Mouse (Mus musculus) stomach, embryonic 14.5 days (tissue): Measurements from ENCODE around the gene Ctnnd2. TPM values are rescaled to one million over a fixed set of nuclear protein-coding genes. Genes with fewer than 3 reads are reported as not detected.

ENCODE experiments used
- ATAC-seq: fragments of 200-750 bp; cut with Nextera tagmentation; 2 replicates; pipeline ENCODE4 v1.8.0; 2017; ENCODE audit warnings: low read depth, moderate TSS enrichment; ENCODE audit not compliant: insufficient number of reproducible peaks, insufficient read depth, low FRiP score
- H3K27ac ChIP-seq: fragments of 300-500 bp; sonication (generic); 2 replicates; pipeline ENCODE4 v1.5.1; 2014; ENCODE audit warnings: mild to moderate bottlenecking, low read length, moderate library complexity, mixed read lengths
- H3K27me3 ChIP-seq: fragments of 300-500 bp; sonication (generic); 2 replicates; pipeline ENCODE4 v1.6.1; 2014; ENCODE audit warnings: low read length, control low read depth, mixed read lengths; ENCODE audit not compliant: control insufficient read depth, insufficient read depth
- H3K36me3 ChIP-seq: fragments of 300-500 bp; sonication (generic); 2 replicates; pipeline ENCODE4 v1.6.1; 2014; ENCODE audit warnings: mild to moderate bottlenecking, control low read depth, low read length, moderate library complexity, mixed read lengths; ENCODE audit not compliant: control insufficient read depth, insufficient read depth
- H3K4me1 ChIP-seq: fragments of 300-500 bp; sonication (generic); 2 replicates; pipeline ENCODE4 v1.6.1; 2014; ENCODE audit warnings: low read length, control low read depth, mixed read lengths; ENCODE audit not compliant: control insufficient read depth, insufficient read depth
- H3K4me2 ChIP-seq: fragments of 300-500 bp; sonication (generic); replicated peaks from 2 replicates; pipeline ENCODE4 v1.6.1; 2014; ENCODE audit warnings: low read depth, low read length, control low read depth
- H3K4me3 ChIP-seq: fragments of 300-500 bp; sonication (generic); 2 replicates; pipeline ENCODE4 v1.5.1; 2014; ENCODE audit warnings: low read depth, low read length, control low read depth
- H3K9ac ChIP-seq: fragments of 300-500 bp; sonication (generic); replicated peaks from 2 replicates; pipeline ENCODE4 v1.6.1; 2014; ENCODE audit warnings: low read depth, mild to moderate bottlenecking, control low read depth, low read length, moderate library complexity, mixed read lengths
- H3K9me3 ChIP-seq: fragments of 300-500 bp; sonication (generic); 2 replicates; pipeline ENCODE4 v1.6.1; 2016; ENCODE audit warnings: low read depth, low read length, control low read depth; ENCODE audit not compliant: control insufficient read depth
- WGBS: fragments of 180-500 bp; shearing (Covaris S2); extraction: QIAGEN DNeasy Blood & Tissue Kit; methylation state at CpG from one replicate; pipeline ENCODE4 v1.1.7; 2014; 5-methylcytosine and 5-hydroxymethylcytosine counted together
- polyA plus RNA-seq: library from polyadenylated mRNA; unstranded; fragments of >200 nt; fragmentation: Nextera tagmentation; extraction: Ambion mirVana; gene quantifications from 2 replicates; pipeline ENCODE4 v1.2.1, GENCODE M21; 2014

Ctnnd2 gene
- polyA plus RNA-seq, 1 experiment from 2014 or later, result 6.7 TPM

DNA sequence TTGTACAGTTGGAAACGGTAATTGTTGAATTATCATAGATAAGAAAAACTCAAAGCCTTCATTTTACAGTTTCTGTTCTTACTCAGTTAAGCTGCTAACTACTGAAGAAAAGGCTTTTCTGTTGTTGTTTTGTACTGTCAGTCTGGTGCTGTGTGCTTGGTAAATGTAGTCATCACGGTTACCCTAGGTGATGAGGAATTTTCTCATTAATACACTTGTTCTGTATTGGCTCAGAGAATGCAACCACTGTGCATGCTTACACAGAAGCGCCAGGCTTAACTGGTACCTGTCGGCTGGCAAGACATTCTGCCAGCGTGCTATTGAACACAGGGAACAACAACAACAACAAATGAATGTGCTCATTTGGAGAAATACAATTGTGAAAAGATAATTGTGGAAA, 103.3 kb downstream of the Ctnnd2 start:
- Histone ChIP-seq H3K27me3 (no peaks in the 10 kb centered on the region), H3K27ac (no peak overlapping the region), H3K9ac (no peak overlapping the region), H3K4me3 (no peak overlapping the region), H3K9me3 (no peaks in the 10 kb centered on the region), H3K4me1 (no peaks in the 10 kb centered on the region), H3K36me3 (no peaks in the 10 kb centered on the region), H3K4me2 (no peak overlapping the region)
- WGBS, result 85% methylated on average over 5 of the region's 5 CpGs
- no peak for ATAC-seq

DNA sequence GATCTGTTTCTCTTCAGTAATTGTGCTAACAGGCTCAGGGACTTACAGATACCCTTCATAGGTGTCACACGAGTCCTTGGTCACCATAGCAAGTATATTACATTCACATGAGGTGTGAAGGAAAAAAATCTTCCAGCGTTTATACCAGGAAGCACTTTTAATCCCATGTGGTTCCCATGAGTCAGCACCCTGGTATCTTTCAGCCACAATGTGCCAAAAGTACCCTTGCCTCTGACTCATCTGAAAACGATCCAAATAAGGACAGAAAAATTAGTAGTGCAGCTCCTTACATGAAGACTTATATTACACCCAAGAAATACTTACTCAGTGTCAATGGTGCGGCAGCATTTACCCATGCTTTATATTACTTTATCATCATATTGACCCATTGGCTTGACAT, 104.3 kb downstream of the Ctnnd2 start:
- WGBS, result 83% methylated on average over 4 of the region's 4 CpGs
- Histone ChIP-seq H3K9ac (no peak overlapping the region), H3K36me3 (no peaks in the 10 kb centered on the region), H3K4me1 (no peaks in the 10 kb centered on the region), H3K4me3 (no peak overlapping the region), H3K9me3 (no peaks in the 10 kb centered on the region), H3K4me2 (no peak overlapping the region), H3K27ac (no peak overlapping the region), H3K27me3 (no peaks in the 10 kb centered on the region)
- no peak for ATAC-seq

DNA sequence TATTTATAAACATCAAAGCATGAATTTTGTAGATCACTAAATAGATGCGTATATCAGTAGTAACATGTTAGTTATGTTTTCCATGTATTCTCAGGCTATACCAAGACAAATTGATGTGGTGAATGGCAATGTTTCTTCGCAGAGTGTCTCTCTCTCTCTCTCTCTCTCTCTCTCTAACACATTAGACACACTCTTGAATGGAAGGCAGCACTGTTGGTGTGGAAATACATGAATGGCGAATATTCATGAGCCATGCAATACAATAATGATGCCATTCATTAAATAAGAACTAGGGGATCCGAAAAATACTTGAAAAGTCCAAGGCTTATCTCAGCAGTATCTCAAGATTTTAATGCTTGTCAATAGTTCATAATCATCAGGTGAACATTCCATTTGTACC, 106.2 kb downstream of the Ctnnd2 start:
- WGBS, result 91% methylated on average over 4 of the region's 4 CpGs
- Histone ChIP-seq H3K4me3 (no peak overlapping the region), H3K9me3 (no peaks in the 10 kb centered on the region), H3K36me3 (no peaks in the 10 kb centered on the region), H3K4me2 (no peak overlapping the region), H3K4me1 (no peaks in the 10 kb centered on the region), H3K27me3 (no peaks in the 10 kb centered on the region), H3K27ac (no peak overlapping the region), H3K9ac (no peak overlapping the region)
- no peak for ATAC-seq

DNA sequence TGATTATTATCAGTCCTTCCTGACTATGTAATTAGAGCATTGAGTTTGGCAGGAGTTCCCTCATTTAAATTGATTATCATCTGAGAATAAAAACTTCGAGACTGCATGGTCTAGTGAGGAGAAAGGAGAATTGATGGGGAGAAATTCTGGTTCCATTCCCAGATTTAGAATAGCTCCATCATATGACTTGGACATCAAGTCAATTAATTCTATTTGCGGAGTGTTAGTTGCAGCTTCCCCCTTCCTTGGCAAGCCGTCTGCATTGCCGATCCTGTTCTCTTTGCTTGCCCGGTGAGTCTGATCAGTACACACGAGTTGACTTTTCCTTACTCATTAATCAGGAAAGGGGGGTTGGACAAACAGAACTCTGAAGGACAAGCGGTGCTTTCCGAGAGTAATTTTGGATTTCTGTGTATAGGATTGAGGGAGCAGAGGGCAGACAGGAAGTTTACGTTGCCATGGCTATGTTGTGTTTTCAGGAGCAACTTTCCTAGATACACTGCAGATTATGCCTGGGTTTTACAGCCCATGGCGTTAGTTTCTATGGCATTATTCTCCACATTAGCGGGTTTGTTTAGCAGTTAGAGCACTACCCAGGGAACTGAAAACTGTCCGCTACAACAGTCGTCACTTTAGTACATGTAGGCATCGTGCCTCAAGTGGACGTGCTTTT, 113.3 kb downstream of the Ctnnd2 start:
- WGBS, result 55% methylated on average over 15 of the region's 15 CpGs
- no peak overlapping the region; the same call in 1 of the 2 replicates for H3K4me2 ChIP-seq
- no peaks in the 10 kb centered on the region for H3K4me1 ChIP-seq
- H3K9me3 ChIP-seq, result no peaks in the 10 kb centered on the region
- H3K27me3 ChIP-seq, result no peaks in the 10 kb centered on the region
- H3K27ac ChIP-seq, result no peak overlapping the region
- no peaks in the 10 kb centered on the region for H3K36me3 ChIP-seq
- no peak for ATAC-seq
- no peak overlapping the region for H3K9ac ChIP-seq
- H3K4me3 ChIP-seq, result no peak overlapping the region

DNA sequence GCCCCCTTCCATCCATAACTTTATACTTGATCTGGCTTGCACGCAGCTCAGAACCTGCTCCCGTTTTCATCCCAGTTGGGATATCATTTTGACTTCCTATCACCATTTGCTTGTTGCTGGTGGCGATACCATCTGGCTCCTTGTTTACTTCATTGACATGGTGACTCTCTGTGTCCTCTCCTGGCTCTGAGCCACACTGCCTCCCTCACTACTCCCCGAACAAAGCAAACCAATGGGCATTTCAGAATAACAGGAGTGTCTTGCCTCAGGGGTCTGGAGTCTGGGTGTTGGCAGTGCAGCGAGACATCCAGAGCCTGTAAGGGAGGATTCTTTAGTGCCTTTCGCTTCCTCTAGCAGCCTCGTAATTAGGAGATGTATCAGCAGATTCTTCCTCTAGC, 113.9 kb downstream of the Ctnnd2 start:
- WGBS, result 80% methylated on average over 7 of the region's 7 CpGs
- Histone ChIP-seq H3K4me3 (no peak overlapping the region), H3K4me2 (no peak overlapping the region)

DNA sequence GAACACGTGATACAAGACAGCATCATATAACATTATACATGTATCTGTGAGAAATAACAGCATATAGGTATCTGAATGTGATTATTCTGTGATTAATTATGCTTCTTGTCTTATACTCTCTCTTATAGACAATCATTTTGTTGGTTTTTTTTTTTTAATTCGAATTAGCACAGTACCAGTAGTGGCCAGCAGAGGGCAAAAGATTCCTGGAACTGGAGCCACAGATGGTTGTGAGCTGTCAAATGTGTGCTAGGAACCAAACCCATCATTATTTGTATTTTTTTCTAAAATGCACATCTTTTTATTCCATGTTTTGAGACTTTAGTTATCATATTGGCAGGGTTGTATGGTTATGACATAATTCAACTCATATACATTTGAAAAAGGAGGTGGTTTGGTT, 130.4 kb downstream of the Ctnnd2 start:
- Histone ChIP-seq H3K4me2 (no peak overlapping the region), H3K4me3 (no peak overlapping the region), H3K36me3 (no peaks in the 10 kb centered on the region), H3K9ac (no peak overlapping the region), H3K27me3 (no peaks in the 10 kb centered on the region), H3K9me3 (peaks cover 4% of the 10 kb centered on the region; the same call in 1 of the 2 replicates), H3K4me1 (no peaks in the 10 kb centered on the region), H3K27ac (no peak overlapping the region)
- no peak for ATAC-seq
- 65% methylated on average over 2 of the region's 2 CpGs for WGBS

More for the DNA sequence above, 113.9 kb downstream of the Ctnnd2 start:
- Histone ChIP-seq H3K36me3 (no peaks in the 10 kb centered on the region), H3K27ac (no peak overlapping the region), H3K9ac (no peak overlapping the region), H3K9me3 (no peaks in the 10 kb centered on the region), H3K4me1 (no peaks in the 10 kb centered on the region), H3K27me3 (no peaks in the 10 kb centered on the region)
- ATAC-seq, result no peak

DNA sequence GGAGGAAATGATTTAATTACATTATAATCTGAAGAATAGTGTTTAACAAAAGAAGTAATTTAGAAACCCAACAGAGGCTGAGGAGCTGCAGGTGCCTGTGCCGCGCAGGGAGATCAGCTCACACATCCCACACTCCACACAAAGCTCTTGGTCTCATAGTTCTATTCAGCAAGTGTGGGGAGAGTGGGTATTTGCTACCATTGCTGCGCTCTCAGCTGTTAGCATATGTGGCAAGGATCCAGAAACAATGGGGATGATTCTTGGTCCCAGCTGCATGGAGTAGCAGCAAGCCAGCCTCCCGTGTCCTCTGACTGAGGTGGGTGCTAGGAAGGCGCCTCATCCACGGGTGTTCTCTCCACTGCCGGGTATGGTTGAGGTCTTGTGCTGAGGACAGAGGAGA, 134.0 kb downstream of the Ctnnd2 start:
- H3K36me3 ChIP-seq, result no peaks in the 10 kb centered on the region
- H3K27ac ChIP-seq, result no peak overlapping the region
- no peaks in the 10 kb centered on the region for H3K27me3 ChIP-seq
- no peaks in the 10 kb centered on the region for H3K4me1 ChIP-seq
- H3K4me2 ChIP-seq, result no peak overlapping the region
- H3K4me3 ChIP-seq, result no peak overlapping the region
- no peaks in the 10 kb centered on the region; the same call in 1 of the 2 replicates for H3K9me3 ChIP-seq
- no peak for ATAC-seq
- 89% methylated on average over 7 of the region's 7 CpGs for WGBS
- H3K9ac ChIP-seq, result no peak overlapping the region

DNA sequence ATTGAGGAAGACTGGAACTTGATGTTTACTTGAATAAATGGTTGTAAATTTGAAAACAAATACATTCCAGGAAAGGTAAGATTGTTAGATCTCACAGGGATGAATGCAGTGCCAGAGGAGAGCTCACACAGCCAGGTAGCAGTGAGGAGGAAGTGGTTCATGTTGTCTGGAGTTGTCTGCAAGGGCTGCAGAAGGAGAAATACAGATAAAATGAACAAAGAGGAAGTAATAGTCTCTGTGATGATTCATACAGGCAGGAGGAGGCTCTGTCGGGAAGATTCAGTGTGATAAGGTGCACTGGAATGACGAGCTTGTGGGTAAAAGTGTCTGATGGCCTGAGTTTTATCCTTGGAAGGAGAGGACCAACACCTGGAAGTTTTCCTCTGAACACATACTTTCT, 150.2 kb downstream of the Ctnnd2 start:
- H3K27me3 ChIP-seq, result no peaks in the 10 kb centered on the region
- 57% methylated on average over 2 of the region's 2 CpGs for WGBS
- ATAC-seq, result no peak
- no peak overlapping the region for H3K9ac ChIP-seq
- no peak overlapping the region for H3K4me3 ChIP-seq
- no peak overlapping the region for H3K27ac ChIP-seq
- no peak overlapping the region for H3K4me2 ChIP-seq
- H3K9me3 ChIP-seq, result no peaks in the 10 kb centered on the region
- H3K4me1 ChIP-seq, result no peaks in the 10 kb centered on the region
- H3K36me3 ChIP-seq, result no peaks in the 10 kb centered on the region
